ENCODE assay signal across 15 mouse cellular contexts in genomic region chr4:76608246-76608645, GRCm38 (mm10).
DNase-seq lines count a peak whose midpoint lies in the region; ATAC-seq and TF ChIP-seq lines count a peak whose summit lies in the region.
"Had no signal": no experiment of that assay in that cellular context is flagged by ENCODE, and none has a peak within 500 bp of the region (broad histone marks: within the 10 kb centered on the region; RNA-seq: fewer than 3 reads in every experiment).

No protein-coding gene starts in this region.

- no peak for TF ChIP-seq CTCF in lung, embryonic 14.5 days (IDR thresholded peaks at IDR 0.05; ENCODE audit: low read depth)
- TF ChIP-seq CTCF in lung, adult 2 months (IDR thresholded peaks at IDR 0.05; ENCODE audit: insufficient read depth, low read length), result no peak

- no peak overlapping the region for H3K9ac ChIP-seq in heart, embryonic 16.5 days (ENCODE audit: low read length)
- H3K9ac ChIP-seq in lung, embryonic 14.5 days, result no peak overlapping the region
- H3K9ac ChIP-seq: forebrain, embryonic 13.5 days; limb, embryonic 15.5 days; lung, embryonic 15.5 days had no signal

- H3K36me3 ChIP-seq in heart, embryonic 16.5 days (ENCODE audit: control insufficient read depth, insufficient read depth), result no peaks in the 10 kb centered on the region
- H3K36me3 ChIP-seq in lung, embryonic 14.5 days (ENCODE audit: insufficient read depth), result no peaks in the 10 kb centered on the region
- H3K36me3 ChIP-seq: G1E; limb, embryonic 15.5 days; lung, embryonic 15.5 days had no signal

- peak overlapping the region; percentile 41; the same call in 1 of the 2 replicates for H3K4me2 ChIP-seq in heart, embryonic 16.5 days (ENCODE audit: low read depth, low read length)
- peak overlapping the region; percentile 23; the same call in 1 of the 2 replicates for H3K4me2 ChIP-seq in lung, embryonic 14.5 days
- H3K4me2 ChIP-seq: forebrain, embryonic 13.5 days; limb, embryonic 15.5 days; lung, embryonic 15.5 days had no signal

- H3K27ac ChIP-seq in heart, embryonic 16.5 days (ENCODE audit: low read length), result no peak overlapping the region
- no peak overlapping the region for H3K27ac ChIP-seq in lung, embryonic 14.5 days (ENCODE audit: low read depth)
- H3K27ac ChIP-seq: forebrain, embryonic 13.5 days; limb, embryonic 15.5 days; lung, embryonic 15.5 days had no signal

- 42% methylated on average over 7 of the region's 7 CpGs for WGBS in heart, embryonic 16.5 days
- WGBS in lung, embryonic 14.5 days, result 30% methylated on average over 7 of the region's 7 CpGs
- 62% methylated on average over 7 of the region's 7 CpGs for WGBS in lung, adult 2 months

- H3K27me3 ChIP-seq in heart, embryonic 16.5 days (ENCODE audit: control insufficient read depth, insufficient read depth, low read length), result no peaks in the 10 kb centered on the region
- H3K27me3 ChIP-seq in lung, embryonic 14.5 days (ENCODE audit: insufficient read depth, low read length), result no peaks in the 10 kb centered on the region
- H3K27me3 ChIP-seq: forebrain, embryonic 13.5 days; limb, embryonic 15.5 days; lung, embryonic 15.5 days had no signal

- ATAC-seq in heart, embryonic 16.5 days (replicated peaks; ENCODE audit: extremely low read depth, insufficient read depth, low FRiP score), result no peak
- ATAC-seq in lung, embryonic 14.5 days (ENCODE audit: insufficient read depth), result no peak
- ATAC-seq: forebrain, embryonic 13.5 days; inflammation-experienced regulatory T-cells, adult 6 months had no signal

- no peak for DNase-seq in heart, postnatal 25 days (ENCODE audit: low spot score)
- DNase-seq in lung, embryonic 14.5 days, result peak; percentile 5
- DNase-seq in lung, adult 2 months, result no peak
- peak; percentile 14 to 35 for DNase-seq in left cerebral cortex, postnatal 14 days (ENCODE audit: low spot score in 2 of 2)
- peak; percentile 5 for DNase-seq in right cerebral cortex, postnatal 25 days
- no peak for DNase-seq in neural tube, embryonic 10.5 days (ENCODE audit: extremely low spot score, low spot score)
- DNase-seq: adrenal gland, adult 2 months; cerebellum, adult 18-20 months; kidney, postnatal 14 days had no signal

- TF ChIP-seq POLR2A in lung, adult 2 months (IDR thresholded peaks at IDR 0.05; ENCODE audit: borderline replicate concordance, extremely low read depth, low read depth, low read length), result no peak

- intact Hi-C loops in heart, postnatal 25 days (cut with DNase I), result no loop called here
- intact Hi-C loops in left cerebral cortex, postnatal 14 days (cut with DNase I), result no loop called here

- 0 out of 2 replicates have a peak overlapping the region, but pooled peaks have one; percentile 14 for H3K4me3 ChIP-seq in heart, embryonic 16.5 days (ENCODE audit: low read length)
- H3K4me3 ChIP-seq in lung, embryonic 14.5 days (ENCODE audit: low read depth, low read length), result no peak overlapping the region
- H3K4me3 ChIP-seq in lung, adult 2 months (replicated peaks; ENCODE audit: extremely low read depth, low read depth, low read length), result no peak overlapping the region
- H3K4me3 ChIP-seq: forebrain, embryonic 13.5 days; limb, embryonic 15.5 days; lung, embryonic 15.5 days had no signal

- H3K4me1 ChIP-seq in heart, embryonic 16.5 days (ENCODE audit: control insufficient read depth, insufficient read depth, low read length), result no peaks in the 10 kb centered on the region
- no peaks in the 10 kb centered on the region for H3K4me1 ChIP-seq in lung, embryonic 14.5 days (ENCODE audit: insufficient read depth)
- no peaks in the 10 kb centered on the region for H3K4me1 ChIP-seq in lung, adult 2 months (ENCODE audit: control insufficient read depth, insufficient read depth, low read length)
- H3K4me1 ChIP-seq: forebrain, embryonic 13.5 days; limb, embryonic 15.5 days; lung, embryonic 15.5 days had no signal

- no peaks in the 10 kb centered on the region for H3K9me3 ChIP-seq in heart, embryonic 16.5 days (replicated peaks; ENCODE audit: control insufficient read depth, low read length)
- H3K9me3 ChIP-seq in lung, embryonic 14.5 days (ENCODE audit: low read depth, low read length), result no peaks in the 10 kb centered on the region
- H3K9me3 ChIP-seq: forebrain, embryonic 13.5 days; G1E; limb, embryonic 15.5 days; lung, embryonic 15.5 days had no signal

Comparison
In these comparisons a context has a peak if more than half of its experiments do, and no peak if none do; other contexts are left out.
1. DNase-seq: peak in lung, embryonic 14.5 days (single experiment), left cerebral cortex, postnatal 14 days (2 of 2) and right cerebral cortex, postnatal 25 days (single experiment); none in heart, postnatal 25 days (single experiment), lung, adult 2 months (single experiment) and neural tube, embryonic 10.5 days (single experiment).